Mouse (Mus musculus) testis, adult 2 months (tissue): ENCODE measurements around the gene Wnt5b.

Experiments used
- CTCF ChIP-seq: fragments of 200-500 bp; IDR thresholded peaks from 2 replicates; pipeline ENCODE4 v1.5.1; 2012; ENCODE audit warnings: low read depth, mild to moderate bottlenecking, inconsistent platforms, low read length, moderate library complexity; ENCODE audit not compliant: control insufficient read depth, insufficient read depth, insufficient replicate concordance
- POLR2A ChIP-seq: fragments of 200-500 bp; IDR thresholded peaks from 2 replicates; pipeline ENCODE4 v1.6.1; 2012; ENCODE audit warnings: low read depth, mild to moderate bottlenecking, inconsistent platforms, low read length, moderate library complexity; ENCODE audit not compliant: control insufficient read depth

DNA sequence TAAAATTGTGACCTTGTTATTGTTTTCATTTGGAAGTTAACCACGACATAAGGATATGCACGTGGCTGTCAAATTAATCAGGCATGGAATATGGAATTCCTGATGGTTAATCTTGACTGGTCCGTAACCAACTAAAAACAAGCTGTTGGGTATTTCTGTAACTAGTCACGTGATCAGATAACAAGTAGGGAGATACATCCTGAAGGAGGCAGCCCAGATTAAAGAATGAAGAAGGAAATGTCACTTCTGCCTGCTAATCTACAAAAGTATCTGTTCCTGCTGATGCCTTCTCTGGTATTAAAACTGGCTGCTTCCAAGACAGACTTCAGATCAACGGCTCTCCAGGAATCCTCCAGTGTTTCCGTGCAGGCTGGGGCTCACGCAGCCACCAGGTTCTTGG, 70.7 kb downstream of the Wnt5b start:
- TF ChIP-seq CTCF: no peak
- no peak for TF ChIP-seq POLR2A
